ENCODE assay signal across 28 mouse cellular contexts in genomic region chr14:8246878-8247277, GRCm38 (mm10). TPM values are rescaled to one million over a fixed set of nuclear protein-coding genes. Genes with fewer than 3 reads are reported as not detected.
DNase-seq lines count a peak whose midpoint lies in the region; ATAC-seq and TF ChIP-seq lines count a peak whose summit lies in the region.
"Had no signal": no experiment of that assay in that cellular context is flagged by ENCODE, and none has a peak within 500 bp of the region (broad histone marks: within the 10 kb centered on the region; RNA-seq: fewer than 3 reads in every experiment).

No protein-coding gene starts in this region.

- no peak overlapping the region for H3K4me3 ChIP-seq in liver, adult 2 months (ENCODE audit: insufficient read depth, low read depth, low read length)
- H3K4me3 ChIP-seq in liver, embryonic 12.5 days: no peak overlapping the region
- no peak overlapping the region for H3K4me3 ChIP-seq in lung, embryonic 16.5 days (ENCODE audit: low read length)
- no peak overlapping the region for H3K4me3 ChIP-seq in lung, adult 2 months (replicated peaks; ENCODE audit: extremely low read depth, low read depth, low read length)
- H3K4me3 ChIP-seq: embryonic facial prominence, embryonic 13.5 days; embryonic facial prominence, embryonic 15.5 days; erythroblast, embryonic 14.5 days; forebrain, embryonic 10.5 days; forebrain, embryonic 12.5 days had no signal

- H3K9ac ChIP-seq in liver, adult 2 months (ENCODE audit: low read depth, low read length): no peak overlapping the region
- H3K9ac ChIP-seq in liver, embryonic 12.5 days: no peak overlapping the region
- H3K9ac ChIP-seq in lung, embryonic 16.5 days (ENCODE audit: low read length): no peak overlapping the region
- H3K9ac ChIP-seq: embryonic facial prominence, embryonic 13.5 days; embryonic facial prominence, embryonic 15.5 days; forebrain, embryonic 12.5 days had no signal

- no peaks in the 10 kb centered on the region for H3K79me2 ChIP-seq in liver, adult 2 months (ENCODE audit: control insufficient read depth, insufficient read depth, low read length)

- H3K9me3 ChIP-seq in liver, embryonic 12.5 days (replicated peaks): no peaks in the 10 kb centered on the region
- no peaks in the 10 kb centered on the region for H3K9me3 ChIP-seq in lung, embryonic 16.5 days (ENCODE audit: control insufficient read depth, low read length)
- H3K9me3 ChIP-seq: embryonic facial prominence, embryonic 13.5 days; embryonic facial prominence, embryonic 15.5 days; forebrain, embryonic 10.5 days; forebrain, embryonic 12.5 days had no signal

- H3K27me3 ChIP-seq in liver, adult 2 months (ENCODE audit: control insufficient read depth, insufficient read depth, low read length): no peaks in the 10 kb centered on the region
- no peaks in the 10 kb centered on the region for H3K27me3 ChIP-seq in liver, embryonic 12.5 days (replicated peaks)
- H3K27me3 ChIP-seq in lung, embryonic 16.5 days (ENCODE audit: control insufficient read depth, insufficient read depth, low read depth, low read length): no peaks in the 10 kb centered on the region
- H3K27me3 ChIP-seq: embryonic facial prominence, embryonic 13.5 days; embryonic facial prominence, embryonic 15.5 days; forebrain, embryonic 12.5 days had no signal

- TF ChIP-seq POLR2A in liver, adult 2 months (IDR thresholded peaks at IDR 0.05; ENCODE audit: extremely low read depth, insufficient read depth, low read length): no peak
- no peak for TF ChIP-seq POLR2A in lung, adult 2 months (IDR thresholded peaks at IDR 0.05; ENCODE audit: borderline replicate concordance, extremely low read depth, low read depth, low read length)

- H3K4me2 ChIP-seq in liver, embryonic 12.5 days: no peak overlapping the region
- H3K4me2 ChIP-seq in lung, embryonic 16.5 days (ENCODE audit: low read depth, low read length): no peak overlapping the region
- H3K4me2 ChIP-seq: embryonic facial prominence, embryonic 13.5 days; embryonic facial prominence, embryonic 15.5 days; forebrain, embryonic 12.5 days had no signal

- peaks cover 27% of the 10 kb centered on the region for H3K4me1 ChIP-seq in liver, adult 2 months (ENCODE audit: control insufficient read depth, insufficient read depth, low read length)
- H3K4me1 ChIP-seq in liver, embryonic 12.5 days: peaks cover 9% of the 10 kb centered on the region; the same call in 1 of the 2 replicates
- H3K4me1 ChIP-seq in lung, embryonic 16.5 days (replicated peaks; ENCODE audit: control insufficient read depth, insufficient read depth, low read length): no peaks in the 10 kb centered on the region
- H3K4me1 ChIP-seq in lung, adult 2 months (ENCODE audit: control insufficient read depth, insufficient read depth, low read length): no peaks in the 10 kb centered on the region; the same call in none of the 2 replicates
- H3K4me1 ChIP-seq: embryonic facial prominence, embryonic 13.5 days; embryonic facial prominence, embryonic 15.5 days had no signal

- peaks cover 57% of the 10 kb centered on the region for H3K36me3 ChIP-seq in liver, adult 2 months (ENCODE audit: control insufficient read depth, insufficient read depth, low read length)
- no peaks in the 10 kb centered on the region for H3K36me3 ChIP-seq in liver, embryonic 12.5 days
- H3K36me3 ChIP-seq in lung, embryonic 16.5 days (ENCODE audit: control insufficient read depth, insufficient read depth, low read length): no peaks in the 10 kb centered on the region
- H3K36me3 ChIP-seq: embryonic facial prominence, embryonic 13.5 days; embryonic facial prominence, embryonic 15.5 days; forebrain, embryonic 10.5 days; forebrain, embryonic 12.5 days had no signal

- no peak for TF ChIP-seq CTCF in liver, adult 2 months (IDR thresholded peaks at IDR 0.05; ENCODE audit: low read depth, low read length)
- TF ChIP-seq CTCF in lung, adult 2 months (IDR thresholded peaks at IDR 0.05; ENCODE audit: insufficient read depth, low read length): no peak

- 86% methylated on average over 8 of the region's 8 CpGs for WGBS in liver, adult 2 months
- 69% methylated on average over 8 of the region's 8 CpGs for WGBS in liver, embryonic 12.5 days (ENCODE audit: insufficient replicate concordance)
- WGBS in lung, embryonic 16.5 days: 60% methylated on average over 8 of the region's 8 CpGs
- WGBS in lung, adult 2 months: 72% methylated on average over 8 of the region's 8 CpGs

- DNase-seq in liver, adult 2 months (ENCODE audit: extremely low read depth, low read depth, low spot score): no peak
- DNase-seq in lung, postnatal 14 days: no peak
- peak; percentile 40 for DNase-seq in lung, postnatal 36 days
- no peak for DNase-seq in lung, adult 2 months
- DNase-seq: adrenal gland, adult 2 months; adrenal gland, postnatal 10 days; adrenal gland, postnatal 25 days; cerebellum, adult 11 months; cerebellum, adult 18-20 months; cerebellum, adult 8-10 months; cerebellum, adult 9-11 months; cerebellum, postnatal 14 days; cerebellum, postnatal 36 days; embryo, embryonic 11 days had no signal

- peak overlapping the region; percentile 2 for H3K27ac ChIP-seq in liver, adult 2 months (replicated peaks; ENCODE audit: insufficient read depth, low read depth, low read length)
- no peak overlapping the region for H3K27ac ChIP-seq in liver, embryonic 12.5 days
- no peak overlapping the region for H3K27ac ChIP-seq in lung, embryonic 16.5 days (ENCODE audit: low read length)
- H3K27ac ChIP-seq: embryonic facial prominence, embryonic 13.5 days; embryonic facial prominence, embryonic 15.5 days; forebrain, embryonic 10.5 days; forebrain, embryonic 12.5 days had no signal

- ATAC-seq in liver, embryonic 12.5 days: no peak
- peak; percentile 29; the same call in 1 of the 2 replicates for ATAC-seq in lung, embryonic 16.5 days (ENCODE audit: low read depth)
- ATAC-seq: forebrain, embryonic 14.5 days had no signal

RNA-seq across cellular contexts. Expression of gene Acox2, which starts 12.3 kb away (rescaled TPM):
- total RNA-seq in liver, adult 2 months (2014; rRNA removed): 213 and 244 TPM in 2 replicates
- polyA plus RNA-seq in liver, adult 2 months (2012; rRNA removed): 301 and 313 TPM in 2 replicates
- polyA plus RNA-seq in liver, embryonic 12.5 days (2016; fragmentation: Nextera tagmentation; extraction: Ambion mirVana): 2.8 and 3.5 TPM in 2 replicates
- 1.3 and 4.4 TPM in 2 replicates for polyA plus RNA-seq in lung, embryonic 16.5 days (2015; fragmentation: Nextera tagmentation; extraction: Ambion mirVana)
- polyA plus RNA-seq in lung, adult 2 months (2012; rRNA removed): 12.7 and 24.4 TPM in 2 replicates
- total RNA-seq: common myeloid progenitor, adult 5-6 weeks; ES-E14; MEL had no signal
- polyA plus RNA-seq: brain, embryonic 14.5 days; C2C12; embryonic facial prominence, embryonic 11.5 days; embryonic facial prominence, embryonic 13.5 days; erythroblast, embryonic 14.5 days; forebrain, embryonic 10.5 days; forebrain, embryonic 12.5 days; forebrain, embryonic 14.5 days had no signal

RNA-seq across cellular contexts. Expression of gene Kctd6, which starts 32.9 kb away (rescaled TPM):
- total RNA-seq in liver, adult 2 months (2014; rRNA removed): 4.3 and 5.2 TPM in 2 replicates
- polyA plus RNA-seq in liver, adult 2 months (2012; rRNA removed): 3.9 and 5.1 TPM in 2 replicates
- polyA plus RNA-seq in liver, embryonic 12.5 days (2016; fragmentation: Nextera tagmentation; extraction: Ambion mirVana): 7.8 and 8.6 TPM in 2 replicates
- 3.0 and 3.2 TPM in 2 replicates for polyA plus RNA-seq in lung, embryonic 16.5 days (2015; fragmentation: Nextera tagmentation; extraction: Ambion mirVana)
- polyA plus RNA-seq in lung, adult 2 months (2012; rRNA removed): 6.1 and 9.0 TPM in 2 replicates

Comparison
In these comparisons a context has a peak if more than half of its experiments do, and no peak if none do; other contexts are left out.
1. RNA of gene Acox2, which starts 12.3 kb away (polyA plus RNA-seq): 301 to 313 TPM in liver, adult 2 months; 12.7 to 24.4 TPM in lung, adult 2 months, 2.8 to 3.5 TPM in liver, embryonic 12.5 days and 1.3 to 4.4 TPM in lung, embryonic 16.5 days; every median in the first group is over 10 times any median in the second.